Mouse (Mus musculus): ENCODE results near the gene Sox10.

- TF ChIP-seq CEBPB (IDR thresholded peaks at IDR 0.05; ENCODE audit: low read depth): no peak
- TF ChIP-seq CTCF (IDR thresholded peaks at IDR 0.05; ENCODE audit: control insufficient read depth, insufficient read depth, insufficient read length): no peak
- TF ChIP-seq USF1 (IDR thresholded peaks at IDR 0.05; ENCODE audit: low read depth): no peak
- TF ChIP-seq MYOG (IDR thresholded peaks at IDR 0.05; ENCODE audit: control insufficient read depth, extremely low read depth, insufficient read length): no peak
- TF ChIP-seq MAX (IDR thresholded peaks at IDR 0.05): no peak
- no peak for TF ChIP-seq FOSL1 (IDR thresholded peaks at IDR 0.05; ENCODE audit: insufficient read depth, low read length, poor library complexity, severe bottlenecking)
- no peak for TF ChIP-seq MYOD1 (IDR thresholded peaks at IDR 0.05; ENCODE audit: control insufficient read depth, insufficient read length, low read depth)
These were observed 2.7 kb downstream of the Sox10 start for GRCm38 (mm10) chr15:79162301-79162700.

All from C2C12 (cell line).